Mouse (Mus musculus): ENCODE data around the gene Mfrp. TPM values are rescaled to one million over a fixed set of nuclear protein-coding genes. Genes with fewer than 3 reads are reported as not detected.

Gene Mfrp
- total RNA-seq, 4 experiments from 2014 or later: not detected

DNA sequence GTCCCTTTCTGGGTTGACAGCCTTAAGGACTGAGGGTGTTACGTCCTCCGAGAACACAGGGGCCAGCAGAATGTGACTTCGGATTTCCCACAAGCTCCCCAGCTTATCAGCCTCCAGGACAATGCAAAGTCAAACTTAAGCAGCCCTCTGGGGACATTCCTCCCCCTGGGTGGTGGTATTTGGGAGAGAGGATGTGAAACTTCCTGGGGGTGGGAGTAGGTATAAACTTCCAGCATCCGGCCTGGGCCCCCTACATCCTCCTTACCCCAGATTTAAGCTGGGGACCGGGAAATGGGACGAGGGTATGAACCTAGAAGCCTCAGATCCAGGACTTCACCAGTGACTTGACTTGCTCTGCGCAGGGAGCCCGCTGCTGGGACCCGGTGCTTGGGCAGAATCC, 28.1 kb downstream of the Mfrp start:
- no peak for DNase-seq (ENCODE audit: low spot score)

DNA sequence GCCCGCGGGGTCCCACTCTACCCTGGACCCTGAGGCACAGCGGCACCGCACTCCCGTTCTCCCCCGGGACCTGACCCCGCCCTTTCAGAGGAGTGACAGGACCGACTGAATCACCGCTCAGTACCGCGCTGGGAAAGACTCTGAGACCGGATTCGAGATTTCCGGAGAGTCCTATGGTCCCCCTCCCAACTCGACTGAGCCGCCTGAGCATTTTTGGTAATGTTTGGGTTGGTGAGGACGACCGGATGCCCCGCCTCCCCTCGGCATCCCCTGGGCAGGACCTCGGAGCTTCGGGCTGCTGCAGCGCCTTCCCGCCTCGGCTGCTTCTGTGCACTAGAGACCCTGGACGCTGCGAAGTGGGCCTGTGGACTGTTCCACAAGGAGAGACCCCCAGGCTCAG, 28.5 kb downstream of the Mfrp start:
- DNase-seq (ENCODE audit: low spot score): peak; percentile 92

DNA sequence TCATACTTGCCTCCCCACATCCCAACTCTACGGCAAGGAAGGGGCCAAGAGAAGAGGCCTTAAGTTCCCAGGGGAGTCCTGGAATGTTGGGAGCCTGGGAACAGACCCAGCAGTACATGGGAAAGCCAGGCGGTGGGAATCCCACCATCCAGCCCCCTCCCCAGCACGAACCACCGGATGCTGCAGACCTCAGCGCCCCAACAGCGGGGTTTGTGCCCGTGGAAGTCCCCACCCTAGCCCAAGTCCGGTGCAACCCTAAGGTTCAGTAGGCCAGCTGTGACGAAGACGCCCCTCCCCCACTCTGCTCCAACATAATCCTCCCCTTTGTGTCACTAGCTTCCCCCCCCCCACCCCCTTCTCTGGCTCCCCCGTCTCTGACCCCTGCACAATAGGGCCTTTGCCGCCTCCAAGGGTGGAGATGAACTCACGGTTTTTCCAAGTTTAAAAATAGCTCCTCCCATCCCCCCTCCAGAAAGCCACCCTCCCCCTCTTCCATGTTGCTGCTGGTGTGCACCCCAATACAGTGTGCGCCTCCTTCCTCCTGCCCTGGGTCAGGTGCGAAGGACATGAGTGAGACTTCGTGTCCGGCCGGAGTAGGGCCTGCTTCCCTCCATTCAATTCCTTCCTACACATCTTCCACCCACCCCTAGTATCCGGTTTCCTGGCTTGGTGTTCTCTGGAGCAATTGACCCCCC, 29.2 kb downstream of the Mfrp start:
- DNase-seq (ENCODE audit: low spot score): peak; percentile 49

DNA sequence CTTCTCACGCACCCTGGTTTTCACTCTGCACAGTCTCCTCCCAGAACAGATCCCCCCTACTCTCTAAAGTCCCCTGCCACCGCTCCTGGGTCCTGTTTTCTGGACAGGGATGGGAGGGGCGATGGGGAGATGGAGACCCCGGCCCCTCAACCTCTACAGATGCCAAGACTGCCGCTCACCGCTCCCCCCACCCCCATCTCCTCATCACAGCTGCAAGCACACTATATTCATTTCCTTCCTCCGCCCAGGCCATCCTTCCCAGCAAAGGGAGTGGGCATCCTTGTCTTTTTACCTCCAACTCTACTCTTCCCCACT, 29.7 kb downstream of the Mfrp start:
- DNase-seq (ENCODE audit: low spot score): no peak

DNA sequence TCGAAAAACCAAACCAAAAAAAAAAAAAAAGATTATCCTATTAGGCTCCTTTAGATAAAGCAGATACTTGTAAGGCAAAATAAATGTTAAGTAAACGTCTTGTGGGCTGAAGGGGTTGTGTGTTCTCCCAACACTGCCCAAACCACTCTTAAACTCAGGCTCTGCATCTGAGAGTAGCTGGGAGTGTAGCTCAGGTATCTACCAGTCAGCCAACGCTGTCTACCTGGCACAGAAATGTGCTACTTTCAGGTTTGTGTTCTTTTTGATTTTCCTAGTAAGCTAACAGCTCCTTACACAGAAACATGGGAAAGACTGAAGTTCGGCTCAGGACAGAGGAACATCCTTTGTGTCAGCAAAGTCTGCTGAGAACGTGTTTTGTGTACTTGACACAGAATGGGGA, 30.7 kb downstream of the Mfrp start:
- DNase-seq (ENCODE audit: low spot score): no peak

DNA sequence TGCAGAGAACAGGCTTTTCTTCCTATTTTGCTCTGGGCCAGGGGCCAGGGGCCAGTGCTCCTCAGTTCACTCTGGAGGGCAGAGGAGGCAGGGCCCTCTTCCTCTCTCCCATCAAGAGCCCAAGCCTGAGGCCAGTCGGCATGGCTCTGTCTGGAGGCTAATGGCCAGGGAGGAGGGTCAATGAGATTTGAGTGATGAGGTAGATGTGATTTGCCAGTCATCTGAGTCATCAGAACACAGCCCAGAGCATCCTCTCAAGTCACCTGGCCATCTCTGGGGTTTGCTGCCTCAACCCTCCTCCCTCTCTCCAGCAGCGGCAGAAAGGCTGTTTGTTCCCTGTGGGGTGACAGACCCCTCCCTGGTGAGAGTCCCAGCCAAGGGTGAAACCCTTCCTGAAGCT, 31.8 kb downstream of the Mfrp start:
- DNase-seq (ENCODE audit: low spot score): no peak

DNA sequence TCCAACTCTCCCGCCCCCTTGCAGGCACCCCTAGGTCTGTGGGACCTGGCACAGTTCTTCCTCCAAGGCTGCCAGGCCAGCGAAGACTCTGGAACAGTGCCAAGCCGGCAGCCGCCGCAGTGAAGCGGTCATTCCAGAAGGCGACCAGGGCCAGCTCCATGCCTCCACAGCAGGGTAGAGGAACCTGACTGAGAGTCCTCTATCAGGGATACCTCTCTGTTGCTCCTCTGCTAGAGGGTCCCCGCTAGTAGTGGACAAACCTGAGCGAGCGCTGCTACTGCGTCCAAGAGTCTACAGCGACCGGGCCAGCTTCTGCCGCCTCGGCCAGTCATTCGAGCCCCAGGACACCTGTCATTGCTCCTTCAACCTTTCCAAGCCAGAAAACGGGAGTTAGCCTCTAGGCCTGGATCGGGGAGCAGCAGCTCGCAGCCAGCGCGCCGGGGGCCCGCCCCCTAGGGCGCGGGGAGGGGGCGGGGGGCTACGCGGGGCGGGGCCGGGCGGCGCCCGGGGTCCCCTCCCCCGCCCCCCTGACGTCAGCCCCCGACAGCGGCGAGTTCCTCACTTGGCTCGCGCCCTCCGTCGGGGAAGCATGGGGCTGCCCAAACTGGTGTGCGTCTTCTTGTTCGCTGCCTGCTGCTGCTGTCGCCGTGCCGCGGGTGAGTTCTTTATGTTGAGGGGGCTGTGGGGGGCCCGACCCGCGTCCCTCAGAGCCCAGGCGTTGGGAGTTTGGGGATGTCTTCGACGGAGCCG, 32.7 kb downstream of the Mfrp start, which contains the start of gene Mcam:
TSS of gene Mcam (plus strand) at position 369 of the 750 bp plus-strand sequence.
- DNase-seq (ENCODE audit: low spot score): peak; percentile 40

DNA sequence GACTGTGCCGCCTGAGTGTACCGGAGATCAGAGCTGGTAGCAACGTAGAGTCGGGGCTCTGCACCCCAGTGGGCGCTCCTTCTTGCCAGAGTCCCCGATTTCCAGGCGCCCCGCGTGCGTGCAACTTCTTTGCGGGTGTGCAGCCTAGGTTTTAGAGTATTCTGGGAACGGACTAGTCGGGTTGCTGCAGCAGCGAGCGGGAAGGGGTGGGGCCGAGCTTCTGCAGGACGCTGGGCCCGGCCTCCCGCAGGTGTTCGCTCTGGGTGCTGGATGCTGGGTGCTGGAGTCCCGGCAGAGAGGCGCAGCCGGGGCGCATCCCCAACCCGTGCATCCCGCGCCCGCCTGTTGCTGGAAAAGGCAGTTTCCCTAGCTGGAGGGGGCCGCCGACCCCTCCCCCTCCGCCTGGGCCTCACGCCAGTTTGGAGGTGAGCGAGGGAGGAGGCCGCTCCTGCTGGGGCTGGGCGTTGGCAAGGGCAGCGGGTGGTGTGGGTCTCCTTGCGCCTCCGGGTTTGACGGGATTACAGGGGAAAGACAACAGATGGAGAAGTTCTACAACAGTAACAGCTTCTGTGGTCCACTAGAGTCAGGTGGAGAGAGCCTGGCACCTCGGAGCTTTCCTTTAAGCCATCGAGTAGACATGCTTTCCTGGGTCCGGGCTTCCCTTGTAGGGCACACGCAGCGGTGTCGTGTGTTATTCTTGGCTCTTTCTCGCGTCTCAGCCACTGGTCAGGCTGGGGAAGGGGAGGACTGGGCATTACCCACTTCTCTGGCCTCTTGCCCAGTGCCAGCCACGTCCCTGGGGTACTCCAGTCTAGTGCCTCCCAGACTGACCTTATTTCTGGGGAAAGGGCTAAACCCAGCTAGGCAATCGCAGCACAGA, 33.6 kb downstream of the Mfrp start:
- peak; percentile 45 for DNase-seq (ENCODE audit: low spot score)

DNA sequence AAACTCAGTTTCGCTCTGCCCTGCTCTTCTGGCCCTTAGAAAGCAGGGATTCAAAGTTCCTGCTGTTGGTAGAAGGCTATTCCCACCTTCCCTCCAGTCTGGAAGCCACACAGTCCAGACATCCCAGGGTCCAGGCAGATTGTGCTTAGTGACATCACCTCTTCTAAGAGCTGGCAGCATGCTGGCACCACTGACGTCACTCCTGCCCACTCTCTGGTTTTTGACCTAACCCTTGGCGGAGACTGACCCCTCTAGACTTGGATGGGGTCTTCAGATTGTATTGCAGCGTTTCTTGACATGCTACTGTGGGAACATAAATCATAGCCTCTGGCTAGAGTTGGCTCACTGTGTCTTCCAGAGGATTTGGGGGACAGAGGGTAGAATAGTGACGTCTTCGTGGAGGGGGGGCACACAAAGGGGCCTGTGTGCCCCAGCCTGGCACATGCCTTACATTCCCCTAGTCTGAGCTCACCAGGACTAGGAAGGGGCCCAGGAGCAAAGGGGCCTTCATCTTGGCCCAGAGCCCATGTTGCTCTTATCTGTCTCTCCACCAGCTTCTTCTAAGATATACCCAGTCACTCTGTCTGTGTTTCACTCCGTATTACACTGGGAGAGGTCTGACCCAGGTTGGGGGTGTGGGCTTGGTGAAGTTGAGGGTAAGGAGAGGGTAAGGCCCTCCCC, 34.3 kb downstream of the Mfrp start:
- no peak for DNase-seq (ENCODE audit: low spot score)

DNA sequence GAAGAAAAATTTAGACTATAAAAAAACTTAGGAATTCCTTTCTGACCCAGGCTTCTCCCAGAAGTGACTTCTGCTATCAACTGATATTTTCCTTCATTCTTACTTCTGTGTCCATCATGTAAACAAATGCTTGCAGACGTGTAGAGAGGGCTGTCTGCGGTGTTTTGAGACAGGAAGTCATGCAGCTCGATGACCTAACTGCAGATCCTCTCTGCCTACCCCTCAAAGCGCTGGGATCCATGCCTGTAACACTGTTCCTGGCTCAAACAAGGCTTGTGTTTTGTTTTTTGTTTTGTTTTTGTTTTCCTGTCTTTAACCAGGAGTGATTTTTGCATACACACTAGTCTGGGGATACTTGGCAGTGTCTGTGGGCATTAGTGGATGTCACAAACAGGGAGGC, 36.3 kb downstream of the Mfrp start:
- no peak for DNase-seq (ENCODE audit: low spot score)

DNA sequence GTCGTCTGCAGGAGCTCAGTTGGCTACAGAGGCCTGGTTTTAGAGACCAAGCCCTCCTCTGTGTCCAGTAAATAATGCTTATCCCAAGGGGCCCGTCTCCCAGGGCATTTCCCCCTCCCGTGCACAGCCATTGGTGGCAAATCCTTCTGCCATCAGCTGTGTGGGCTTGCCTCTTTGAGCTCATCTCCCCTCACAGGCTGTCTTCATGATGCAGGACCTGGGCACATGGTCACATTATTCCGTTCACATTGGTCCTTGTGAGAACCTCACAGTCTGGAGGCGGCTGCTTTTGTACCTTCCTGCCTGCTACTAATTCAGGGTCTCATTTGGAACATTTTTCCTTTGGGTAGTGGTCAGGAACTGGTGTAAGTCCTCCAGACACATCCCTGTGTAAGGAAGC, 40.4 kb downstream of the Mfrp start:
- no peak for DNase-seq (ENCODE audit: low spot score)

DNA sequence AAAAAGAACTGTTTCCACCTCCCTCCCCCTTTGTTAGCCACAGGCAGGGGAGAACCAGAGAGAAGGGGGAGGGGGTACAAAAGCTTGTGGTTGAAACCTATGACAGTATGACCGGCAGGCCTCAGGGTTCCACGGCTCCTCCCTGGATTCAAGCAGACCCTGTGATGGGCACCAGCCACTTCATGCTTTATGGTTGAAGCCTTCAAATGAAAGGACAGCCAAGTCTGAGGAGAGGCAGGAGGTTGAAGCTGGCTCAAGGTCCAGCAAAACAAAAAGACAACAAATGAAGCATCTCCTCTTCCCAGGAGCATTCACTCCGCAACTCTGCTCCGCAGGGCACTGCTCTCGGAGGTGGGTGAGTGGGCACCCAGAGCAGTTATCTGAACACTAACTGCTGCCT, 41.9 kb downstream of the Mfrp start:
- no peak for DNase-seq (ENCODE audit: low spot score)

DNA sequence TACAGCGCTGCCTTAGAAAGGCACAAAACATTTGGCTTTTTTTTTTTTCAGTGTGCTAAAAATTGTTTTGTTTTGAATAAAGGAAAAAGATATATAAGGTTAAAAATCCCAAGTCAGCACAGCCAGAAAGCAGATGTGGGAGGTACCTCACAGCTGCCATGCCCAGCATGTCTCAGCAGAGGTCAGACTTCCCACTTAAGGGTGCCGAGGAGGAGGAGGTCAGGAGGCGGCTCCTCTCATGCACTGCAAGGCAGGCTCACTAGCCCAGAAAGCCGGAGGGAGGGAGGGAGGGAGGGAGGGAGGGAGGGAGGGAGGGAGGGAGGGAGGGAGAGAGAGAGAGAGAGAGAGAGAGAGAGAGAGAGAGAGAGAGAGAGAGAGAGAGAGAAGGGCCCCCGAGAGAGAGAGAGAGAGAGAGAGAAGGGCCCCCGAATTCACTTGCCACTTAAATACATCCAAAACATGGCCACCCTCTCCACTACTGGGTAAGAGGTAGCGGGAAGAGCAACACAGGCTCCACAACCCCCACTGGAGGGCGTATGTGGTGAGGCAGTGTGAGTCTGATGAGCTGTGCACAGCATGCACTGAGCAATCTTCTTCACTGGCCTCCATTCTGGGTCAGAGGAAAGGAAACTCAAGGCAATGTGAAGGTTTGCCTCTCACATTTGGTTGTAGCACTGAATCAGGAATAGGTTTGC, 42.6 kb downstream of the Mfrp start:
- DNase-seq (ENCODE audit: low spot score): no peak

DNA sequence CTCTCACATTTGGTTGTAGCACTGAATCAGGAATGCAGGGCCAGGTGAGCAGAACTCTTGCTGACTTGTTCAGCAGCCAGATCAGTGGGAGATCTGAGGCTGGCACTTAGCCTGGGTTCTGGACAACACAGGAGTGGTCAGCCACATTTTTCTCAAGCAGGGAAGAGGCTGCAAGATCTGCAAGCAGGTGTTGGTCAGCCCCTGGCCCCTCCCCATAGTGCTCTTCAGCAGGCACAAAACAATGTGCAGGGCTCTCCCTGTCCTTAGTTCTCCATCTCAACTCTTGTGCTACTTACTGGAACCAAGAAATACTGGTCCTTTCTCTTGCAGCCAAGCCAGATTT, 43.2 kb downstream of the Mfrp start:
- DNase-seq (ENCODE audit: low spot score): no peak

DNA sequence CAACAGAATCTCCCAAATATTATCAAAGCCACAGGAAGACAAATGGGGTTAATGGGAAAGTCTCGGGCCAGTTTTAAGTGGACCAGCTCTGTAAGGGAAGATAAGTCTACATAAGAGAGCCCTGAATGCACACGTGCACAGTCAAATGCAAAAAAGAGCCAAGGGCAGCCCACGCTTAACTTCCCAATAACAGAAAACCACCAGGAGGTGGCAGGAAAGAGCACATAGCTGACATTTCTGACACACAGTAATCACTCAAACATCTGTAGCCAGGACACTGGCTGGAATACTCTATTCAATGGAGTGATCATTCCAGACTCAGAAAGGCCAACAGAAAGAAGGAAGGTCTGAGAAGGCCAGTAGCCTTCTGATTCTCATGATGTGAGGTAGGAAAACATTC, 45.8 kb downstream of the Mfrp start:
- no peak for DNase-seq (ENCODE audit: low spot score)

Other genes with a start within 250 kb of the Mfrp start
- 10 to 100 TPM in 2 of 4 experiments, 1 to 10 TPM in 2; 8.9 to 12.4 (median 11.0) TPM for gene Thy1, start 58.3 kb upstream of the Mfrp start, total RNA-seq (2022)
- 100 to 1,000 TPM; 160 to 205 (median 195) TPM for gene Usp2, start 34.7 kb upstream of the Mfrp start, total RNA-seq (2022)
- 10 to 100 TPM in 1 of 4 experiments, 1 to 10 TPM in 3; 7.6 to 12.9 (median 8.9) TPM for gene C1qtnf5, start 5.5 kb downstream of the Mfrp start, total RNA-seq (2022)
- under 1 TPM; 0.11 to 0.47 (median 0.30) TPM for gene Gm49380, start 11.8 kb downstream of the Mfrp start, total RNA-seq (2022)
- 1 to 10 TPM; 5.2 to 7.0 (median 6.4) TPM for gene Rnf26, start 11.8 kb downstream of the Mfrp start, total RNA-seq (2022)
- 10 to 100 TPM; 20.5 to 35.2 (median 28.1) TPM for gene Mcam, start 32.7 kb downstream of the Mfrp start, total RNA-seq (2022)
- 10 to 100 TPM; 14.8 to 18.9 (median 17.4) TPM for gene Cbl, start 132.3 kb downstream of the Mfrp start, total RNA-seq (2022)
- not detected for gene Ccdc153, start 138.9 kb downstream of the Mfrp start, total RNA-seq (2022)
- 1 to 10 TPM; 3.6 to 7.1 (median 6.0) TPM for gene Pdzd3, start 149.7 kb downstream of the Mfrp start, total RNA-seq (2022)
- 10 to 100 TPM; 20.3 to 25.8 (median 24.9) TPM for gene Nlrx1, start 166.9 kb downstream of the Mfrp start, total RNA-seq (2022)
- 1 to 10 TPM in 1 of 4 experiments, under 1 TPM in 3; 0.30 to 1.5 (median 0.52) TPM for gene Abcg4, start 186.9 kb downstream of the Mfrp start, total RNA-seq (2022)
- gene Hinfp, start 203.9 kb downstream of the Mfrp start, total RNA-seq (2022): 1 to 10 TPM; 4.5 to 7.2 (median 6.3) TPM
- 10 to 100 TPM; 12.7 to 19.2 (median 14.1) TPM for gene C2cd2l, start 218.6 kb downstream of the Mfrp start, total RNA-seq (2022)
- gene Dpagt1, start 224.3 kb downstream of the Mfrp start, total RNA-seq (2022): 10 to 100 TPM; 19.4 to 23.5 (median 20.5) TPM
- gene H2afx, start 233.0 kb downstream of the Mfrp start, total RNA-seq (2022): 10 to 100 TPM; 10.5 to 12.3 (median 11.4) TPM
- gene Hmbs, start 242.5 kb downstream of the Mfrp start, total RNA-seq (2022): 10 to 100 TPM; 42.1 to 48.8 (median 45.4) TPM